Mouse (Mus musculus): Measurements from ENCODE around the gene Aldh2. TPM values are rescaled to one million over a fixed set of nuclear protein-coding genes. Genes with fewer than 3 reads are reported as not detected.
A peak's percentile ranks its signal among the peaks of the same experiment; 100 is the strongest.

The Aldh2 gene
- total and polyA plus RNA-seq, 3 experiments: 198 to 471 (median 267) TPM

- no peak for TF ChIP-seq JUND (IDR thresholded peaks at IDR 0.05; ENCODE audit: low read depth, low read length)
- no peak for TF ChIP-seq GATA1 (IDR thresholded peaks at IDR 0.05; ENCODE audit: low read depth, low read length)
- 0 out of 2 replicates have a peak, but pooled peaks have one; percentile 42 for TF ChIP-seq SIN3A (IDR thresholded peaks at IDR 0.05; ENCODE audit: low read length)
- no peak for TF ChIP-seq BHLHE40 (IDR thresholded peaks at IDR 0.05; ENCODE audit: borderline replicate concordance, low read depth, low read length)
These were observed 9.7 kb downstream of the Aldh2 start (continued) for GRCm38 (mm10) chr5:121583765-121584501.

- peaks cover 19 to 20% of the 10 kb centered on the region in 2 experiments for H3K4me1 ChIP-seq (ENCODE audit: control insufficient read depth in 1 of 2, insufficient read depth in 2 of 2, low read length in 2 of 2)
- no peak overlapping the region for H3K9ac ChIP-seq (ENCODE audit: control insufficient read depth, low read depth, low read length, poor library complexity, severe bottlenecking)
- H3K27ac ChIP-seq (ENCODE audit: control insufficient read depth, low read depth, low read length): no peak overlapping the region
These were observed 11.7 kb downstream of the Aldh2 start for GRCm38 (mm10) chr5:121581945-121582344.

GRCm38 (mm10) chr5:121576927-121577488 lies 16.6 kb downstream of the Aldh2 start:
- no peaks in the 10 kb centered on the region for H3K79me2 ChIP-seq (ENCODE audit: control insufficient read depth, insufficient read depth, low read length, poor library complexity)
- H3K9me3 ChIP-seq (replicated peaks; ENCODE audit: insufficient read depth, low read length): no peaks in the 10 kb centered on the region
- H3K4me3 ChIP-seq (ENCODE audit: control insufficient read depth in 1 of 2, insufficient read depth in 1 of 2, low read depth in 2 of 2, low read length in 2 of 2): no peak overlapping the region
- no peaks in the 10 kb centered on the region for H3K4me1 ChIP-seq (ENCODE audit: control insufficient read depth in 1 of 2, insufficient read depth in 2 of 2, low read length in 2 of 2)
- TF ChIP-seq ZC3H11A (IDR thresholded peaks at IDR 0.05; ENCODE audit: low read depth, low read length) (no peak), CTCF (IDR thresholded peaks at IDR 0.05 in 2 of 3, conservative IDR thresholded peaks at IDR 0.05 in 1 of 3; ENCODE audit: control insufficient read depth in 1 of 3, insufficient read depth in 1 of 3, low read depth in 2 of 3, low read length in 3 of 3, poor library complexity in 1 of 3, severe bottlenecking in 1 of 3) (no peak), MAX (IDR thresholded peaks at IDR 0.05; ENCODE audit: low read length) (no peak), RAD21 (IDR thresholded peaks at IDR 0.05; ENCODE audit: low read depth, low read length) (no peak), CHD1 (IDR thresholded peaks at IDR 0.05; ENCODE audit: low read depth, low read length) (no peak), CHD2 (IDR thresholded peaks at IDR 0.05; ENCODE audit: low read length) (no peak), USF2 (IDR thresholded peaks at IDR 0.05; ENCODE audit: borderline replicate concordance in 1 of 2, insufficient read depth in 1 of 2, low read depth in 1 of 2, low read length in 2 of 2) (no peak), GABPA (IDR thresholded peaks at IDR 0.05; ENCODE audit: low read depth, low read length) (no peak)
- no peak overlapping the region for H3K27ac ChIP-seq (ENCODE audit: control insufficient read depth, low read depth, low read length)
- H3K36me3 ChIP-seq (ENCODE audit: control insufficient read depth in 1 of 2, insufficient read depth in 2 of 2, low read length in 2 of 2): no peaks in the 10 kb centered on the region; a peak in 2 of 4 replicates
- no peaks in the 10 kb centered on the region for H3K27me3 ChIP-seq (ENCODE audit: control insufficient read depth in 1 of 2, insufficient read depth in 2 of 2, low read length in 2 of 2)
- no peak overlapping the region for H3K9ac ChIP-seq (ENCODE audit: control insufficient read depth, low read depth, low read length, poor library complexity, severe bottlenecking)
- DNase-seq (ENCODE audit: low read depth, low spot score): no peak

More at GRCm38 (mm10) chr5:121581945-121582344, 11.7 kb downstream of the Aldh2 start:
- Histone ChIP-seq H3K27me3 (ENCODE audit: control insufficient read depth in 1 of 2, insufficient read depth in 2 of 2, low read length in 2 of 2) (no peaks in the 10 kb centered on the region), H3K9me3 (replicated peaks; ENCODE audit: insufficient read depth, low read length) (no peaks in the 10 kb centered on the region), H3K4me3 (ENCODE audit: control insufficient read depth in 1 of 2, insufficient read depth in 1 of 2, low read depth in 2 of 2, low read length in 2 of 2) (no peak overlapping the region), H3K36me3 (ENCODE audit: control insufficient read depth in 1 of 2, insufficient read depth in 2 of 2, low read length in 2 of 2) (peaks cover 0 to 23% of the 10 kb centered on the region in 2 experiments), H3K79me2 (ENCODE audit: control insufficient read depth, insufficient read depth, low read length, poor library complexity) (peaks cover 4% of the 10 kb centered on the region; the same call in 1 of the 2 replicates)
- no peak for DNase-seq (ENCODE audit: low read depth, low spot score)
- TF ChIP-seq MAZ (IDR thresholded peaks at IDR 0.05; ENCODE audit: low read depth, low read length): no peak
- no peak for TF ChIP-seq E2F4 (IDR thresholded peaks at IDR 0.05; ENCODE audit: borderline replicate concordance, low read depth, low read length)
- no peak for TF ChIP-seq GABPA (IDR thresholded peaks at IDR 0.05; ENCODE audit: low read depth, low read length)
- TF ChIP-seq ETS1 (IDR thresholded peaks at IDR 0.05; ENCODE audit: low read depth, low read length): no peak
- TF ChIP-seq CTCF (IDR thresholded peaks at IDR 0.05 in 2 of 3, conservative IDR thresholded peaks at IDR 0.05 in 1 of 3; ENCODE audit: control insufficient read depth in 1 of 3, insufficient read depth in 1 of 3, low read depth in 2 of 3, low read length in 3 of 3, poor library complexity in 1 of 3, severe bottlenecking in 1 of 3): no peak
- TF ChIP-seq TAL1 (IDR thresholded peaks at IDR 0.05; ENCODE audit: low read length): no peak
- TF ChIP-seq POLR2AphosphoS2 (IDR thresholded peaks at IDR 0.05; ENCODE audit: low read length): no peak
- TF ChIP-seq MYC (IDR thresholded peaks at IDR 0.05; ENCODE audit: low read depth, low read length): no peak
- no peak for TF ChIP-seq RCOR1 (IDR thresholded peaks at IDR 0.05; ENCODE audit: low read depth, low read length)
- no peak for TF ChIP-seq NELFE (IDR thresholded peaks at IDR 0.05; ENCODE audit: low read depth, low read length)
- no peak for TF ChIP-seq ZKSCAN1 (IDR thresholded peaks at IDR 0.05; ENCODE audit: low read depth, low read length)
- no peak for TF ChIP-seq MXI1 (IDR thresholded peaks at IDR 0.05; ENCODE audit: low read depth, low read length)
- no peak for TF ChIP-seq MAFK (IDR thresholded peaks at IDR 0.05; ENCODE audit: borderline replicate concordance, low read depth, low read length)
- TF ChIP-seq RAD21 (IDR thresholded peaks at IDR 0.05; ENCODE audit: low read depth, low read length): no peak
- no peak for TF ChIP-seq MEF2A (IDR thresholded peaks at IDR 0.05; ENCODE audit: extremely low read depth, insufficient replicate concordance, low read depth, low read length, poor library complexity, severe bottlenecking)
- TF ChIP-seq ELF1 (IDR thresholded peaks at IDR 0.05; ENCODE audit: low read depth, low read length): no peak

All from MEL (cell line).